Mouse (Mus musculus): ENCODE measurements around the gene Mup13.
"Not testable (repeated sequence)": the region's sequence is repeated elsewhere in the genome, so short reads cannot be mapped to it uniquely, and the experiment has no call there.

The Mup13 gene

DNA sequence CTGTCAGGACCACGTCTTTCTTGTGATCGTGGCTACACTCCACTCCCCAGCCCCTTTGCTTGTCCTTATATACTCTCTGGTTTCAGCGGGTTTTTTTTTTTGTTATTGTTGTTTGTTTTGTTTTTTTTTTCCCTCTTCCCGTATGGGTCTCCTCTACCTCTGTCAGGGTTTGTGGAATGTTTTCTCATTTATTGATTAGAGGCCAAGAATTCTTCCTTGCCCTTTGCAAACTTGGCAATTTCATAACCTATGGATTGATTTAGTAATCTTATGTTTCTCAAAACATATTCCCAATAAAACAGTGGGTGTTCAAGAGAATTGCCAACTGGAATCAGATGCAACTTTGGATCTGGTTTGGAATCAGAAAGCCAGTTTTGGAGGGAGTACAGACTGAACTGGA is at the start of gene Mup13:
TSS of gene Mup13 (minus strand) at position 101 of the 400 bp plus-strand sequence.
- not testable (repeated sequence) for DNase-seq (ENCODE audit: low spot score in 2 of 2)

Measured in spleen, postnatal 10 days (tissue).